Mouse (Mus musculus) kidney, embryonic 16.5 days (tissue): ENCODE measurements around the gene Hoxb7. TPM values are rescaled to one million over a fixed set of nuclear protein-coding genes. Genes with fewer than 3 reads are reported as not detected.

Experiments
- ATAC-seq: fragments of 200-750 bp; cut with Nextera tagmentation; 2 replicates; pipeline ENCODE4 v1.8.0; 2017; ENCODE audit warnings: moderate TSS enrichment; ENCODE audit not compliant: low FRiP score, low TSS enrichment
- H3K27ac ChIP-seq: fragments of 300-500 bp; sonication (generic); 2 replicates; pipeline ENCODE4 v1.5.1; 2014; ENCODE audit warnings: low read length
- H3K27me3 ChIP-seq: fragments of 300-500 bp; sonication (generic); 2 replicates; pipeline ENCODE4 v1.6.1; 2014; ENCODE audit warnings: low read length, control low read depth, mixed read lengths; ENCODE audit not compliant: insufficient read depth
- H3K36me3 ChIP-seq: fragments of 300-500 bp; sonication (generic); 2 replicates; pipeline ENCODE4 v1.6.1; 2014; ENCODE audit warnings: low read length, control low read depth, mixed read lengths; ENCODE audit not compliant: insufficient read depth
- H3K4me1 ChIP-seq: fragments of 300-500 bp; sonication (generic); 2 replicates; pipeline ENCODE4 v1.6.1; 2014; ENCODE audit warnings: low read length, control low read depth, mixed read lengths; ENCODE audit not compliant: insufficient read depth
- H3K4me2 ChIP-seq: fragments of 300-500 bp; sonication (generic); replicated peaks from 2 replicates; pipeline ENCODE4 v1.6.1; 2014; ENCODE audit warnings: low read depth, low read length
- H3K4me3 ChIP-seq: fragments of 300-500 bp; sonication (generic); 2 replicates; pipeline ENCODE4 v1.5.1; 2014; ENCODE audit warnings: mild to moderate bottlenecking, low read length
- H3K9ac ChIP-seq: fragments of 300-500 bp; sonication (generic); replicated peaks from 2 replicates; pipeline ENCODE4 v1.6.1; 2014; ENCODE audit warnings: low read length
- H3K9me3 ChIP-seq: fragments of 300-500 bp; sonication (generic); 2 replicates; pipeline ENCODE4 v1.6.1; 2016; ENCODE audit warnings: low read length, control low read depth
- WGBS: fragments of 180-500 bp; shearing (Covaris S2); extraction: QIAGEN DNeasy Blood & Tissue Kit; methylation state at CpG from one replicate; pipeline ENCODE4 v1.1.7; 2014; 5-methylcytosine and 5-hydroxymethylcytosine counted together
- polyA plus RNA-seq: library from polyadenylated mRNA; unstranded; fragments of >200 nt; fragmentation: Nextera tagmentation; extraction: Ambion mirVana; gene quantifications from 2 replicates; pipeline ENCODE4 v1.2.1, GENCODE M21; 2015

The Hoxb7 gene
- polyA plus RNA-seq, 1 experiment from 2014 or later, result 60.9 TPM

GRCm38 (mm10) chr11:96313806-96314428 is 27.5 kb downstream of the Hoxb7 start:
- no peaks in the 10 kb centered on the region for H3K27me3 ChIP-seq
- no peaks in the 10 kb centered on the region for H3K9me3 ChIP-seq
- H3K4me1 ChIP-seq, result peaks cover 80% of the 10 kb centered on the region
- H3K4me3 ChIP-seq, result peak overlapping the region; percentile 71
- H3K9ac ChIP-seq, result peak overlapping the region; percentile 90
- 11% methylated on average over 12 of the region's 12 CpGs for WGBS
- H3K36me3 ChIP-seq, result 0 out of 2 replicates have a peak, but pooled peaks cover 4% of the 10 kb centered on the region
- ATAC-seq, result no peak
- H3K27ac ChIP-seq, result peak overlapping the region; percentile 99
- peak overlapping the region; percentile 90 for H3K4me2 ChIP-seq

- Histone ChIP-seq H3K4me2 (peak overlapping the region; percentile 90), H3K36me3 (0 out of 2 replicates have a peak, but pooled peaks cover 4% of the 10 kb centered on the region), H3K27me3 (no peaks in the 10 kb centered on the region), H3K4me1 (peaks cover 71% of the 10 kb centered on the region), H3K4me3 (peak overlapping the region; percentile 71), H3K9ac (peak overlapping the region; percentile 90), H3K9me3 (no peaks in the 10 kb centered on the region), H3K27ac (peak overlapping the region; percentile 99)
- ATAC-seq, result no peak
- WGBS, result 4% methylated on average over 34 of the region's 34 CpGs
Observed at GRCm38 (mm10) chr11:96314671-96315343, 28.4 kb downstream of the Hoxb7 start.

- Histone ChIP-seq H3K9me3 (no peaks in the 10 kb centered on the region), H3K36me3 (0 out of 2 replicates have a peak, but pooled peaks cover 4% of the 10 kb centered on the region), H3K4me2 (peak overlapping the region; percentile 90), H3K9ac (peak overlapping the region; percentile 90), H3K27me3 (no peaks in the 10 kb centered on the region), H3K27ac (peak overlapping the region; percentile 99), H3K4me1 (peaks cover 66% of the 10 kb centered on the region), H3K4me3 (peak overlapping the region; percentile 71)
- ATAC-seq, result no peak
- WGBS, result 10% methylated on average over 5 of the region's 5 CpGs
Observed at GRCm38 (mm10) chr11:96315344-96315681, 28.9 kb downstream of the Hoxb7 start.

GRCm38 (mm10) chr11:96316696-96317607 is 30.5 kb downstream of the Hoxb7 start:
- WGBS, result 7% methylated on average over 18 of the region's 18 CpGs
- Histone ChIP-seq H3K9ac (peak overlapping the region; percentile 90), H3K4me1 (peaks cover 71% of the 10 kb centered on the region), H3K27me3 (no peaks in the 10 kb centered on the region), H3K4me3 (peak overlapping the region; percentile 71), H3K36me3 (0 out of 2 replicates have a peak, but pooled peaks cover 4% of the 10 kb centered on the region), H3K4me2 (peak overlapping the region; percentile 90), H3K9me3 (no peaks in the 10 kb centered on the region), H3K27ac (peak overlapping the region; percentile 99)
- ATAC-seq, result no peak

- peak; percentile 6; the same call in 1 of the 2 replicates for ATAC-seq
- H3K27ac ChIP-seq, result peak within 1 kb of the TSS; percentile 99
- H3K4me1 ChIP-seq, result peaks cover 72% of the 10 kb centered on the region
- H3K9me3 ChIP-seq, result no peaks in the 10 kb centered on the region
- no peaks in the 10 kb centered on the region for H3K27me3 ChIP-seq
- peak within 1 kb of the TSS; percentile 90 for H3K9ac ChIP-seq
- 0 out of 2 replicates have a peak, but pooled peaks cover 4% of the 10 kb centered on the region for H3K36me3 ChIP-seq
- H3K4me2 ChIP-seq, result peak within 1 kb of the TSS; percentile 90
- WGBS, result 7% methylated on average over 28 of the region's 28 CpGs
- H3K4me3 ChIP-seq, result peak within 1 kb of the TSS; percentile 71
Observed at GRCm38 (mm10) chr11:96317608-96318367, 31.4 kb downstream of the Hoxb7 start, which contains the start of gene Hoxb4. Hoxb4 (plus strand) TSS chr11:96318267.

- Histone ChIP-seq H3K36me3 (0 out of 2 replicates have a peak, but pooled peaks cover 4% of the 10 kb centered on the region), H3K4me1 (peaks cover 72% of the 10 kb centered on the region), H3K9me3 (no peaks in the 10 kb centered on the region), H3K27me3 (no peaks in the 10 kb centered on the region), H3K27ac (peak overlapping the region; percentile 99), H3K4me2 (peak overlapping the region; percentile 90), H3K9ac (peak overlapping the region; percentile 90), H3K4me3 (peak overlapping the region; percentile 71)
- under 1% methylated on average over 38 of the region's 45 CpGs for WGBS
- peak; percentile 76 for ATAC-seq
Observed at GRCm38 (mm10) chr11:96318368-96319070, 32.1 kb downstream of the Hoxb7 start.

- H3K4me2 ChIP-seq, result peak overlapping the region; percentile 90
- H3K4me1 ChIP-seq, result peaks cover 72% of the 10 kb centered on the region
- peak overlapping the region; percentile 90 for H3K9ac ChIP-seq
- peak overlapping the region; percentile 99 for H3K27ac ChIP-seq
- 0 out of 2 replicates have a peak, but pooled peaks cover 4% of the 10 kb centered on the region for H3K36me3 ChIP-seq
- WGBS, result under 1% methylated on average over 26 of the region's 34 CpGs
- H3K27me3 ChIP-seq, result no peaks in the 10 kb centered on the region
- no peaks in the 10 kb centered on the region for H3K9me3 ChIP-seq
- peak overlapping the region; percentile 71 for H3K4me3 ChIP-seq
- ATAC-seq, result peak; percentile 87
Observed at GRCm38 (mm10) chr11:96319071-96319902, 32.9 kb downstream of the Hoxb7 start.

- Histone ChIP-seq H3K4me2 (peak overlapping the region; percentile 90), H3K4me1 (peaks cover 75% of the 10 kb centered on the region), H3K36me3 (0 out of 2 replicates have a peak, but pooled peaks cover 2% of the 10 kb centered on the region), H3K4me3 (peak overlapping the region; percentile 71), H3K27me3 (no peaks in the 10 kb centered on the region), H3K27ac (peak overlapping the region; percentile 99), H3K9me3 (no peaks in the 10 kb centered on the region), H3K9ac (peak overlapping the region; percentile 90)
- ATAC-seq, result peak; percentile 5; the same call in 1 of the 2 replicates
- 1% methylated on average over 29 of the region's 29 CpGs for WGBS
Observed at GRCm38 (mm10) chr11:96319910-96320309, 33.5 kb downstream of the Hoxb7 start.
